Mouse (Mus musculus) liver, adult 2 months (tissue): ENCODE results near the gene Ccnk. TPM values are rescaled to one million over a fixed set of nuclear protein-coding genes. Genes with fewer than 3 reads are reported as not detected.
A peak's percentile ranks its signal among the peaks of the same experiment; 100 is the strongest.

Source experiments
- DNase-seq: peaks from one replicate; pipeline ENCODE4 v3.0.0-alpha.2; 2011; ENCODE audit warnings: low read depth, low spot score; ENCODE audit errors: extremely low read depth
- H3K27ac ChIP-seq: fragments of 200-500 bp; replicated peaks from 2 replicates; pipeline ENCODE4 v1.5.1; 2012; ENCODE audit warnings: low read depth, mild to moderate bottlenecking, control low read depth, inconsistent platforms, low read length; ENCODE audit not compliant: insufficient read depth
- H3K27me3 ChIP-seq: fragments of 200-500 bp; 2 replicates; pipeline ENCODE4 v1.6.1; 2012; ENCODE audit warnings: mild to moderate bottlenecking, moderate library complexity, low read length, inconsistent platforms; ENCODE audit not compliant: control insufficient read depth, insufficient read depth
- H3K36me3 ChIP-seq: fragments of 200-500 bp; 2 replicates; pipeline ENCODE4 v1.6.1; 2012; ENCODE audit warnings: low read length, inconsistent platforms; ENCODE audit not compliant: control insufficient read depth, insufficient read depth
- H3K4me1 ChIP-seq: fragments of 200-500 bp; 2 replicates; pipeline ENCODE4 v1.6.1; 2011; ENCODE audit warnings: low read length; ENCODE audit not compliant: control insufficient read depth, insufficient read depth
- H3K4me3 ChIP-seq: fragments of 200-500 bp; 2 replicates; pipeline ENCODE4 v1.5.1; 2011; ENCODE audit warnings: low read depth, mild to moderate bottlenecking, control low read depth, low read length, moderate library complexity; ENCODE audit not compliant: insufficient read depth
- H3K79me2 ChIP-seq: fragments of 200-500 bp; 2 replicates; pipeline ENCODE4 v1.6.1; 2012; ENCODE audit warnings: inconsistent platforms, mild to moderate bottlenecking, low read length, moderate library complexity; ENCODE audit not compliant: control insufficient read depth, insufficient read depth
- H3K9ac ChIP-seq: fragments of 200-500 bp; 2 replicates; pipeline ENCODE4 v1.6.1; 2012; ENCODE audit warnings: low read depth, mild to moderate bottlenecking, control low read depth, inconsistent platforms, low read length
- CTCF ChIP-seq: fragments of 200-500 bp; IDR thresholded peaks from 2 replicates; pipeline ENCODE4 v1.5.1; 2011; ENCODE audit warnings: low read depth, low read length, control low read depth
- POLR2A ChIP-seq: fragments of 200-500 bp; IDR thresholded peaks from 2 replicates; pipeline ENCODE4 v1.6.1; 2011; ENCODE audit warnings: low read length, control low read depth; ENCODE audit not compliant: insufficient read depth; ENCODE audit errors: extremely low read depth
- WGBS: fragments of 180-500 bp; shearing (Covaris S2); methylation state at CpG from one replicate; pipeline ENCODE4 v1.1.7; 2018; 5-methylcytosine and 5-hydroxymethylcytosine counted together
- polyA plus RNA-seq: library from polyadenylated mRNA; depleted of rRNA; stranded (reverse); fragments of >200 nt; gene quantifications from 2 replicates; pipeline ENCODE4 v1.2.3, GENCODE M21; 2012; rRNA removed
- total RNA-seq: library from RNA; depleted of rRNA; stranded (reverse); fragments of >200 nt; gene quantifications from 2 replicates; pipeline ENCODE4 v1.2.3, GENCODE M21; 2014; rRNA removed

Gene Ccnk
- 4.1 and 5.9 TPM in 2 replicates for total RNA-seq
- 5.8 and 8.5 TPM in 2 replicates for polyA plus RNA-seq

GRCm38 (mm10) chr12:108179321-108180266, at the start of gene Ccnk:
Gene Ccnk (plus strand): TSS chr12:108179579.
- DNase-seq: peak; percentile 97
- peak; percentile 87 for TF ChIP-seq POLR2A
- no peak for TF ChIP-seq CTCF
- Histone ChIP-seq H3K4me3 (peak within 1 kb of the TSS; percentile 91), H3K27ac (peak within 1 kb of the TSS; percentile 93), H3K36me3 (no peaks in the 10 kb centered on the region; the same call in 1 of the 2 replicates), H3K79me2 (peaks cover 26% of the 10 kb centered on the region; the same call in 1 of the 2 replicates), H3K27me3 (no peaks in the 10 kb centered on the region), H3K9ac (peak within 1 kb of the TSS; percentile 91), H3K4me1 (peaks cover 21% of the 10 kb centered on the region)
- under 1% methylated on average over 81 of the region's 82 CpGs for WGBS

GRCm38 (mm10) chr12:108132450-108133070, 46.8 kb upstream of the Ccnk start:
- Histone ChIP-seq H3K36me3 (peaks cover 21% of the 10 kb centered on the region), H3K27ac (no peak overlapping the region), H3K4me1 (peaks cover 3% of the 10 kb centered on the region; the same call in 1 of the 2 replicates), H3K27me3 (no peaks in the 10 kb centered on the region), H3K4me3 (no peak overlapping the region), H3K79me2 (peaks cover 4% of the 10 kb centered on the region; the same call in 1 of the 2 replicates), H3K9ac (no peak overlapping the region)
- DNase-seq: peak; percentile 17
- TF ChIP-seq CTCF (no peak), POLR2A (no peak)
- WGBS: 92% methylated on average over 8 of the region's 8 CpGs

DNA sequence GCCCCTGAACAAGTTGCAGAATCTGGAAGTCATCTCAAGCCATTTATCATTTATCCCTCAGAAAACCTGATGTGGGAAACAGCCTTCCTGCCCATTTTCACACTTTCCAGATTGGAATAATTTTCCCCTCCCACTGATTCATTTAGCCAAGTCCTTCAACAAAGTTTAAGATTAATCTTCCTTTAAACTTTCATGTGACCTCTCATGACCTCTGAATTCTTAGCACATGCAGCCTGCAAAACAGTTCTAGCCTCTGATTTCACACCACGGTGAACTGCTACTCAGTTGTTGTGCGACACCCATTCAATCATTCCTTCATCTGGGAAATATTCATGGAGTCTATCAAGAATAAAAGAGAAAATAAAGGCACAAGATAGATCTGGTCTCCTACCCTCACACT, 46.2 kb upstream of the Ccnk start:
- H3K27me3 ChIP-seq: no peaks in the 10 kb centered on the region
- H3K9ac ChIP-seq: no peak overlapping the region
- DNase-seq: no peak
- peaks cover 3% of the 10 kb centered on the region; the same call in 1 of the 2 replicates for H3K4me1 ChIP-seq
- 74% methylated on average over 2 of the region's 2 CpGs for WGBS
- H3K36me3 ChIP-seq: peaks cover 19% of the 10 kb centered on the region
- H3K27ac ChIP-seq: no peak overlapping the region
- H3K4me3 ChIP-seq: no peak overlapping the region
- H3K79me2 ChIP-seq: peaks cover 4% of the 10 kb centered on the region; the same call in 1 of the 2 replicates
- TF ChIP-seq POLR2A: no peak
- TF ChIP-seq CTCF: no peak

DNA sequence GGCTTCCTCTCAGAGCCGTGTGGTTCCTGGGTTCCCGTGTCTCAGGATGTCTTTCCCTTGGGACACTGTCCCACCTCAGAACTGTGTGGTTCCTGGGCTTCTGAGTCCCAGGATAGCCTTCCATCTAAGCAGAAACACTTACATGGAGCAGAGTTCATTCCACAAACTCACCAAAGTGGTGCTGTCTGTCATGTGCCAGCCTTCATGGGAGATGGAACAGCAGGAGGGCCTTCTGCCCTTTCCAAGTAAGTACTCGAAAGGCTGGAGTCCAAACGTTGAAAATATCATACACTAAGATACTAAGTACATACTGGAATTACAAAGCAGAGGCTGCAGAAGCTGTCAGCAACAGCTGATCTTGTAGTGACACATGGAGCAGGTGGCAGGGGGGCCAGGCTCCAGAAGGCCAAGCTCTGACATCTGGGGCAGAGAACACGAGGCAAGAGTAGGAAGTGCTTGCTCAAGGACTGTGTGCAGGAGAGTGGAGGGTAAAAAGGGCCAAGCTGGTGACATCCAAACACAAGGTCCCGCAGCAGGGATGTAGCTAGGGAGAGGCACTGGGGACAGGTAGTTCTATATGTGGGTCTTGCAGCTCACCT, 43.7 kb upstream of the Ccnk start:
- no peaks in the 10 kb centered on the region for H3K27me3 ChIP-seq
- no peak overlapping the region for H3K9ac ChIP-seq
- 84% methylated on average over 6 of the region's 6 CpGs for WGBS
- no peak overlapping the region for H3K27ac ChIP-seq
- H3K36me3 ChIP-seq: peaks cover 15% of the 10 kb centered on the region
- H3K4me3 ChIP-seq: no peak overlapping the region
- no peak for TF ChIP-seq POLR2A
- no peak for DNase-seq
- H3K79me2 ChIP-seq: peaks cover 4% of the 10 kb centered on the region; the same call in 1 of the 2 replicates
- peaks cover 3% of the 10 kb centered on the region; the same call in 1 of the 2 replicates for H3K4me1 ChIP-seq

GRCm38 (mm10) chr12:108143624-108144498, 35.5 kb upstream of the Ccnk start:
- Histone ChIP-seq H3K4me3 (no peak overlapping the region), H3K27ac (no peak overlapping the region)
- WGBS: 80% methylated on average over 5 of the region's 5 CpGs

More at GRCm38 (mm10) chr12:108143624-108144498, 35.5 kb upstream of the Ccnk start:
- no peaks in the 10 kb centered on the region for H3K27me3 ChIP-seq
- peak; percentile 34 for DNase-seq
- H3K79me2 ChIP-seq: peaks cover 9% of the 10 kb centered on the region
- peaks cover 28% of the 10 kb centered on the region for H3K36me3 ChIP-seq
- TF ChIP-seq CTCF (no peak), POLR2A (no peak)
- H3K4me1 ChIP-seq: 0 out of 2 replicates have a peak, but pooled peaks cover 2% of the 10 kb centered on the region
- H3K9ac ChIP-seq: no peak overlapping the region
